Mouse (Mus musculus): ENCODE measurements around the gene Spata2.

The Spata2 gene

GRCm38 (mm10) chr2:167449331-167450275, 43.1 kb downstream of the Spata2 start:
- intact Hi-C loops (cut with DNase I) = no loop called here

GRCm38 (mm10) chr2:167447629-167448028, 45.1 kb downstream of the Spata2 start:
- intact Hi-C loops (cut with DNase I) = no loop called here

DNA sequence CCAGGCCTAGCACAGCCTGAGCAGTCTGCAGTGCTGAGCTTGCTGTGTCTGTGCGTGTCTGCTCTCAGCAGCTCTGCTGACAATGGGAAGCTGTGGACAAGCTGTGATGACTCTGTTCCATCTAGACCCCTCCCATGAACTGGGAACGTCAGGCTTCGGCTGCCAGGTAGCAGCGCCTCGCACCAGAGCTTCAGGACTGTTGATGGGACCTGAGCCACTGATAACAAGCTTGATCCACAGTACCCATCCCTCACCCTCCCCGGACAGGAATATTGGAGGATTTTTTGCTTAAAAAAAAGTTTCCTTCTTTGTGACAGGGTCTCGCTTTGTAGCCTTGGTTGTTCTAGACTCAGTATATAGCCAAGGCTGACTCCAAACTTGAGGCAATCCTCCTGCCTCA, 45.5 kb downstream of the Spata2 start:
- intact Hi-C loops (cut with DNase I) = no loop called here

- intact Hi-C loops (cut with DNase I) = no loop called here
Observed at GRCm38 (mm10) chr2:167445911-167446780, 46.5 kb downstream of the Spata2 start.

DNA sequence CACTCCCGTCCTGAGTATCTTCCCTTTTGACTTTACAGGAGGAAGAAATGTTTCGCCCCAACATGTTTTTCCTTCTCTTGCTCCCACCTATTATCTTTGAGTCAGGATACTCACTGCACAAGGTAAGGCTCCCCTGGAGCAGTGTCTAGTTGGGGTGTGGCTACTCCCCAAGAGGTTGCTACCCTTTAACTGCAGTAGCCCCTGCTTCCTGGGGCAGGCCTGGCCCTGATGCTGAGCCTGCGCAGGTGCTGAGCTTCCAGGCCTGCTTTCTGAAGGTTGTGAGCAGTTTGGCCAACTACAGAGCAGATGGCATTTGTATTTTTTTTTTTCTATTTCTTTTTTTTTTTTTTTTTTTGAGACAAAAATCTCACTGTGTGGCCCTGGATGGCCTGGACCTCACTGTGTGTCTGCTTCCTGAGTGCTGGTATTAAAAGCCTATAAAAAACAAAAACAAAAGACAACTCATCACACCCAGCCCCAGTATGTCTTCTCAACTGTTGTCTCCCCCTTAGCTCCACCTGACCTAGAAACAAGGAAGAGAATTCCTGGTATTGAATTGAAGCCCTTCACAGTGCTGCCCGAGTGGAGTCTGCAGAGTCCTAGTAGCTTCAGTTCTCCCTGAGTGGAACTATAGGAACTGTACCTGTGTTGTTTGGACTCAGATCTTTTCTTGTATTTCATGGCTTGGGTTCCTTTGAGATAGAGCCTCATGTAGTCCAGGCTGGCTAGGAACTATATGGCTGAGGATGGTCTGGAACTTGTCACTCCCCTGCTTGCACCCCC, 49.1 kb downstream of the Spata2 start:
- intact Hi-C loops (cut with DNase I) = no loop called here

GRCm38 (mm10) chr2:167439422-167439821, 53.3 kb downstream of the Spata2 start:
- intact Hi-C loops (cut with DNase I) = no loop called here

DNA sequence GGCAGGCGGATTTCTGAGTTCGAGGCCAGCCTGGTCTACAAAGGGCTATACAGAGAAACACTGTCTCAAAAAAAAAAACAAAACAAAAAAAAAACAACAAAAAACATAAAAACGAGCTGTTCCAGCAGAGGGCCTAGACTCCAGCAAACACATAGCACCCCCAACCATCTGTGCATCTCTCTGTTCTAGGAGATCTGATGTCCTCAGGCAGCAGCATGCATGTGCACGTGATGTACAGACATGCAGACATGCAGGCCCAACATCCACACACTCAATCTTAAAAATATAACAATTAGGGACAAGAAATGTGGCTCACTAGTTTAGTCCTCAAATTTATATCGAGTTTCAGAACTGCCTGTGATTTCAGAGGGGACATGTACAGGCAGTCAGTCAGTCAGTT, 56.3 kb downstream of the Spata2 start:
- intact Hi-C loops (cut with DNase I) = no loop called here

- intact Hi-C loops (cut with DNase I) = no loop called here
Observed at GRCm38 (mm10) chr2:167435631-167436030, 57.1 kb downstream of the Spata2 start.

DNA sequence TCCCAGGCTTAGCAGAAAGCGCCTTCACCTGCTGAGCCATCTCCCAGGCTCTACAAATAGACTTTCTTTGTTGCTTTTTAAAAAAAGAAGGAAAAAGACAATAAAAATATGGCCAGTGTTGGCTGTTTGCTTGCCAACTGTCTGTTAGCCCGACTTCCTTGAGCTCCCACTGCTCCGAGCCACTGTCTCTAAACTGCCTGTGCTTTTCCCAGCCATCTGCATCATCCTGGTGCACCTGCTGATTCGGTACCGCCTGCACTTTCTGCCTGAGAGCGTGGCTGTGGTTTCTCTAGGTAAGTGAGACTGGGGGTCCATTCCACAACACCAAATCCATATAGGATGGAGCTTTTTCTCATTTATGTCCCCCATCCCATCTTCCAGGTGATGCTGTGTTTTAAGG, 58.1 kb downstream of the Spata2 start:
- intact Hi-C loops (cut with DNase I) = no loop called here

GRCm38 (mm10) chr2:167431418-167431776, 61.3 kb downstream of the Spata2 start:
- intact Hi-C loops (cut with DNase I) = no loop called here

Data from adrenal gland (tissue).